Mouse (Mus musculus) MEL (cell line): ENCODE data around the gene Minos1. TPM values are rescaled to one million over a fixed set of nuclear protein-coding genes. Genes with fewer than 3 reads are reported as not detected.
A peak's percentile ranks its signal among the peaks of the same experiment; 100 is the strongest.

Source experiments
- DNase-seq: peaks from one replicate; pipeline ENCODE4 v3.0.0; 2011; ENCODE audit warnings: low read depth, low spot score
- H3K27ac ChIP-seq: 2 replicates; pipeline ENCODE4 v1.5.1; 2012; ENCODE audit warnings: low read depth, mild to moderate bottlenecking, control low read depth, low read length, moderate library complexity; ENCODE audit not compliant: control insufficient read depth
- H3K27me3 ChIP-seq, 2 experiments: fragments of 150-350 bp in 1 of 2; sonication (generic) in 1 of 2; 2 replicates each; pipeline ENCODE4 v1.6.1; 2012; ENCODE audit warnings: low read length in 2 of 2, mild to moderate bottlenecking in 2 of 2, improper control_type of control experiment in 1 of 2, moderate library complexity in 1 of 2; ENCODE audit not compliant: insufficient read depth in 2 of 2, control insufficient read depth in 1 of 2
- H3K36me3 ChIP-seq, 2 experiments: 2 replicates each; pipeline ENCODE4 v1.6.1; 2012 to 2014; ENCODE audit warnings: low read length in 2 of 2, improper control_type of control experiment in 1 of 2, inconsistent platforms in 1 of 2, mild to moderate bottlenecking in 1 of 2; ENCODE audit not compliant: insufficient read depth in 2 of 2, control insufficient read depth in 1 of 2
- H3K4me1 ChIP-seq, 2 experiments: fragments of 150-350 bp in 1 of 2; sonication (generic) in 1 of 2; 2 replicates each; pipeline ENCODE4 v1.6.1; 2012; ENCODE audit warnings: low read length in 2 of 2, improper control_type of control experiment in 1 of 2, mild to moderate bottlenecking in 1 of 2; ENCODE audit not compliant: insufficient read depth in 2 of 2, control insufficient read depth in 1 of 2
- H3K4me3 ChIP-seq, 2 experiments: fragments of 150-350 bp in 1 of 2; sonication (generic) in 1 of 2; 2 replicates each; pipeline ENCODE4 v1.5.1; 2012; ENCODE audit warnings: low read depth in 2 of 2, low read length in 2 of 2, mild to moderate bottlenecking in 2 of 2, moderate library complexity in 2 of 2, control low read depth in 1 of 2, improper control_type of control experiment in 1 of 2; ENCODE audit not compliant: control insufficient read depth in 1 of 2, insufficient read depth in 1 of 2
- H3K79me2 ChIP-seq: 2 replicates; pipeline ENCODE4 v1.6.1; 2012; ENCODE audit warnings: mild to moderate bottlenecking, low read length, moderate library complexity; ENCODE audit not compliant: control insufficient read depth, poor library complexity, insufficient read depth
- H3K9ac ChIP-seq: 2 replicates; pipeline ENCODE4 v1.6.1; 2012; ENCODE audit warnings: low read depth, mild to moderate bottlenecking, control low read depth, low read length, moderate library complexity; ENCODE audit not compliant: control insufficient read depth, poor library complexity, severe bottlenecking
- H3K9me3 ChIP-seq: fragments of 150-350 bp; sonication (generic); replicated peaks from 2 replicates; pipeline ENCODE4 v1.6.1; 2012; ENCODE audit warnings: mild to moderate bottlenecking, low read length, improper control_type of control experiment, moderate library complexity; ENCODE audit not compliant: insufficient read depth
- CHD1 ChIP-seq: IDR thresholded peaks from 2 replicates; pipeline ENCODE4 v1.6.1; 2012; ENCODE audit warnings: low read depth, mild to moderate bottlenecking, inconsistent platforms, low read length, improper control_type of control experiment
- CHD2 ChIP-seq: IDR thresholded peaks from 2 replicates; pipeline ENCODE4 v1.6.1; 2011; ENCODE audit warnings: low read length, improper control_type of control experiment
- CTCF ChIP-seq, 3 experiments: IDR thresholded peaks in 2 of 3; conservative IDR thresholded peaks in 1 of 3; 2 replicates each; pipeline ENCODE4 v1.5.1; 2011 to 2012; ENCODE audit warnings: low read length in 3 of 3, low read depth in 2 of 3, mild to moderate bottlenecking in 2 of 3, improper control_type of control experiment in 1 of 3, inconsistent platforms in 1 of 3, mixed read lengths in 1 of 3, moderate library complexity in 1 of 3; ENCODE audit not compliant: control insufficient read depth in 1 of 3, insufficient read depth in 1 of 3, poor library complexity in 1 of 3, severe bottlenecking in 1 of 3
- ELF1 ChIP-seq: IDR thresholded peaks from 2 replicates; pipeline ENCODE4 v1.6.1; 2014; ENCODE audit warnings: low read depth, mild to moderate bottlenecking, inconsistent platforms, low read length, improper control_type of control experiment, moderate library complexity
- EP300 ChIP-seq, 2 experiments: IDR thresholded peaks; 2 replicates each; pipeline ENCODE4 v1.6.1; 2011; ENCODE audit warnings: improper control_type of control experiment in 2 of 2, low read length in 2 of 2, low read depth in 1 of 2, mild to moderate bottlenecking in 1 of 2
- HCFC1 ChIP-seq: IDR thresholded peaks from 2 replicates; pipeline ENCODE4 v1.6.1; 2012; ENCODE audit warnings: low read depth, mild to moderate bottlenecking, inconsistent platforms, low read length, improper control_type of control experiment, moderate library complexity
- JUND ChIP-seq: IDR thresholded peaks from 2 replicates; pipeline ENCODE4 v1.6.1; 2011; ENCODE audit warnings: low read depth, mild to moderate bottlenecking, improper control_type of control experiment, low read length
- MAZ ChIP-seq: IDR thresholded peaks from 2 replicates; pipeline ENCODE4 v1.6.1; 2012; ENCODE audit warnings: low read depth, mild to moderate bottlenecking, inconsistent platforms, low read length, improper control_type of control experiment
- MEF2A ChIP-seq: IDR thresholded peaks from 2 replicates; pipeline ENCODE4 v1.6.1; 2014; ENCODE audit warnings: low read depth, mild to moderate bottlenecking, inconsistent platforms, low read length, improper control_type of control experiment; ENCODE audit not compliant: poor library complexity, insufficient replicate concordance, severe bottlenecking; ENCODE audit errors: extremely low read depth
- MXI1 ChIP-seq: IDR thresholded peaks from 2 replicates; pipeline ENCODE4 v1.6.1; 2011; ENCODE audit warnings: mild to moderate bottlenecking, low read depth, low read length, improper control_type of control experiment
- MYB ChIP-seq: IDR thresholded peaks from 2 replicates; pipeline ENCODE4 v1.6.1; 2011; ENCODE audit warnings: mild to moderate bottlenecking, low read depth, low read length, improper control_type of control experiment
- MYC ChIP-seq: IDR thresholded peaks from 2 replicates; pipeline ENCODE4 v1.6.1; 2011; ENCODE audit warnings: low read depth, mild to moderate bottlenecking, low read length, improper control_type of control experiment, moderate library complexity
- NRF1 ChIP-seq: IDR thresholded peaks from 2 replicates; pipeline ENCODE4 v1.6.1; 2014; ENCODE audit warnings: low read depth, mild to moderate bottlenecking, inconsistent platforms, low read length, improper control_type of control experiment, moderate library complexity; ENCODE audit not compliant: poor library complexity, insufficient read depth, severe bottlenecking
- POLR2AphosphoS5 ChIP-seq: IDR thresholded peaks from 2 replicates; pipeline ENCODE4 v1.6.1; 2012; ENCODE audit warnings: low read depth, borderline replicate concordance, mild to moderate bottlenecking, inconsistent platforms, low read length, moderate library complexity, mixed read lengths
- RCOR1 ChIP-seq: IDR thresholded peaks from 2 replicates; pipeline ENCODE4 v1.6.1; 2012; ENCODE audit warnings: low read depth, mild to moderate bottlenecking, inconsistent platforms, low read length, improper control_type of control experiment
- SIN3A ChIP-seq: IDR thresholded peaks from 2 replicates; pipeline ENCODE4 v1.6.1; 2012; ENCODE audit warnings: low read length, improper control_type of control experiment, inconsistent platforms
- SMC3 ChIP-seq: IDR thresholded peaks from 2 replicates; pipeline ENCODE4 v1.6.1; 2011; ENCODE audit warnings: low read depth, low read length, improper control_type of control experiment
- TAL1 ChIP-seq: IDR thresholded peaks from 2 replicates; pipeline ENCODE4 v1.6.1; 2012; ENCODE audit warnings: mild to moderate bottlenecking, inconsistent platforms, low read length, moderate library complexity, mixed read lengths
- TBP ChIP-seq: IDR thresholded peaks from 2 replicates; pipeline ENCODE4 v1.8.0; 2011; ENCODE audit warnings: low read depth, low read length, improper control_type of control experiment
- USF2 ChIP-seq, 2 experiments: IDR thresholded peaks; 2 replicates each; pipeline ENCODE4 v1.6.1; 2011 to 2012; ENCODE audit warnings: improper control_type of control experiment in 2 of 2, low read length in 2 of 2, borderline replicate concordance in 1 of 2, inconsistent platforms in 1 of 2, low read depth in 1 of 2, mild to moderate bottlenecking in 1 of 2; ENCODE audit not compliant: insufficient read depth in 1 of 2
- ZKSCAN1 ChIP-seq: IDR thresholded peaks from 2 replicates; pipeline ENCODE4 v1.6.1; 2012; ENCODE audit warnings: low read depth, mild to moderate bottlenecking, inconsistent platforms, low read length, improper control_type of control experiment, moderate library complexity
- ZMIZ1 ChIP-seq: IDR thresholded peaks from 2 replicates; pipeline ENCODE4 v1.6.1; 2012; ENCODE audit warnings: low read depth, mild to moderate bottlenecking, inconsistent platforms, low read length, improper control_type of control experiment, moderate library complexity
- ZNF384 ChIP-seq: IDR thresholded peaks from 2 replicates; pipeline ENCODE4 v1.6.1; 2012; ENCODE audit warnings: low read depth, mild to moderate bottlenecking, inconsistent platforms, low read length, improper control_type of control experiment
- polyA plus RNA-seq, 2 experiments: library from polyadenylated mRNA; stranded (reverse) in 1 of 2; unstranded in 1 of 2; fragments of >175 nt in 1 of 2; fragments of >200 nt in 1 of 2; gene quantifications; 2 replicates each; pipeline versions ENCODE4 v1.2.1 to v1.2.4; 2012; ENCODE audit warnings: low replicate concordance in 2 of 2, low read depth in 1 of 2; ENCODE audit not compliant: insufficient read length in 2 of 2, insufficient read depth in 1 of 2, missing spikeins in 1 of 2
- total RNA-seq: library from RNA; depleted of rRNA; stranded (reverse); fragments of 300-350 nt; gene quantifications from 2 replicates; pipeline ENCODE4 v1.2.3, GENCODE M21; 2012

The Minos1 gene
- total and polyA plus RNA-seq, 3 experiments: 163 to 401 TPM; not detected in 1

GRCm38 (mm10) chr4:139116356-139117063 is 14.4 kb downstream of the Minos1 start (continued):
- TF ChIP-seq RCOR1 (no peak), SIN3A (peak; percentile 76; the same call in 1 of the 2 replicates), USF2 (IDR thresholded peaks at IDR 0.05; ENCODE audit: borderline replicate concordance in 1 of 2, insufficient read depth in 1 of 2, low read depth in 1 of 2, low read length in 2 of 2) (no peak), MYB (no peak), HCFC1 (no peak), ZNF384 (no peak), CHD2 (no peak), TBP (no peak), MEF2A (no peak)

- 0 out of 2 replicates have a peak overlapping the region, but pooled peaks have one; percentile 6 for H3K27ac ChIP-seq
- peak in 1 of 3 experiments; percentile 9; a peak in 1 of 6 replicates for TF ChIP-seq CTCF (IDR thresholded peaks at IDR 0.05 in 2 of 3, conservative IDR thresholded peaks at IDR 0.05 in 1 of 3; ENCODE audit: control insufficient read depth in 1 of 3, insufficient read depth in 1 of 3, low read depth in 2 of 3, low read length in 3 of 3, poor library complexity in 1 of 3, severe bottlenecking in 1 of 3)
- TF ChIP-seq HCFC1: no peak
- peak; percentile 43 for DNase-seq
- peaks cover 90% of the 10 kb centered on the region for H3K79me2 ChIP-seq
- no peak overlapping the region for H3K4me3 ChIP-seq
- H3K9ac ChIP-seq: no peak overlapping the region
- peaks cover 35 to 36% of the 10 kb centered on the region in 2 experiments for H3K4me1 ChIP-seq
- H3K36me3 ChIP-seq: peaks cover 7 to 42% of the 10 kb centered on the region in 2 experiments
- H3K9me3 ChIP-seq: no peaks in the 10 kb centered on the region
- H3K27me3 ChIP-seq: no peaks in the 10 kb centered on the region
These were observed 15.2 kb downstream of the Minos1 start for GRCm38 (mm10) chr4:139115721-139116120.

- Histone ChIP-seq H3K36me3 (peaks cover 11 to 17% of the 10 kb centered on the region in 2 experiments), H3K27ac (no peak overlapping the region), H3K9ac (no peak overlapping the region), H3K4me3 (no peak overlapping the region), H3K9me3 (no peaks in the 10 kb centered on the region), H3K27me3 (no peaks in the 10 kb centered on the region), H3K4me1 (peaks cover 11 to 16% of the 10 kb centered on the region in 2 experiments), H3K79me2 (peaks cover 82% of the 10 kb centered on the region)
- TF ChIP-seq NRF1: no peak
- no peak for TF ChIP-seq CHD1
- no peak for TF ChIP-seq TBP
- no peak for TF ChIP-seq SIN3A
- TF ChIP-seq ZKSCAN1: no peak
- TF ChIP-seq MXI1: no peak
- no peak for TF ChIP-seq ELF1
- no peak for TF ChIP-seq EP300 (IDR thresholded peaks at IDR 0.05; ENCODE audit: low read depth in 1 of 2, low read length in 2 of 2)
- TF ChIP-seq MAZ: no peak
- TF ChIP-seq MYC: no peak
- no peak for TF ChIP-seq MYB
- TF ChIP-seq JUND: no peak
- no peak for TF ChIP-seq SMC3
- TF ChIP-seq ZMIZ1: no peak
- no peak for TF ChIP-seq POLR2AphosphoS5
- no peak for TF ChIP-seq CHD2
- TF ChIP-seq TAL1: no peak
- no peak for DNase-seq
These were observed 18.4 kb downstream of the Minos1 start for GRCm38 (mm10) chr4:139112482-139112881.
